Mouse (Mus musculus): Measurements from ENCODE around the gene Gm20716. TPM values are rescaled to one million over a fixed set of nuclear protein-coding genes. Genes with fewer than 3 reads are reported as not detected.

The Gm20716 gene
- polyA plus RNA-seq, 1 experiment = 20.7 TPM

DNA sequence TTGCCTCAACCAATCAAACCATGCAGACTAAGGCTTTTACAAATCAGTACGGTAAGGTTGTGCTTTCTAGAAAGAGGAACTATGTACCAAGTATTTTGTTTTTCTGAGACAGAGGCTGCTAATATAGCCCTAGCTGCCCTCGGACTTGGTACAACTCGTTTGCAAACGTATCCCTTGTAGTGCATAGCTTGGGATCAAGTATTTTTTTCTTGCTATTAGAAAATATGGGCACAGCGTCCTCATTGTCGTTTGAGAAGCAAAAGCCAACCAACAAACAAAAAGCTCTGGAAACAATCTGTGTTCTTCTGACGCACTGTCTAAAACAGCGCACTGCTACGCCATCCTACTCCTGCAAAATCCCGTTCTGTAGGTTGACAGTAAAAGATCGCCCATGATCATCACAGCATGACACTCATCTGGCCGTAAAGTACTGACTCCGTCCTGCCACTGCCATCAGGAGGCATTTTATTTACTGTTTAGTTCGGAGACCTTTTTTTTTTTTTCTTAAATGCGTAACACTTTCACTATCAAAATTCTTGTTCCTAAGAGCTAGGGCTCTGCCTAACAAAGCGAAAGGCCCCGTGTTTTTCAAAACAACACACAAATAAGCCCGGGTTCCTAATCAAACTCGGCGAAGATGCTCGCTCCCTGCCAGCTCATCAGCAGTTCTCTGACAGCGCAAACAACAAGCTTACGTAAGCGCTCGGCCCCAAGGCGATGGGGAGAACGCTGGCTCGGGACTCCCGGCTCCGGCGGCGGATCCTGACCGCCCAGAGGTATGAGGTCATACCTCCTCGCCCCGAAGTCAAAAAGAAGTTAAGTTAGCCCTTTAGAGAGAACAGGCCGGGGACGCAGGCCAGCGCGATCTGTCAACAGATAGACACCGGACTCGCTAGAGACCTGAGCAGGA is 793 bp downstream of the Gm20716 start:
- no peak for TF ChIP-seq POLR2A (IDR thresholded peaks at IDR 0.05; ENCODE audit: control insufficient read depth, low read depth, low read length)
- TF ChIP-seq CTCF (IDR thresholded peaks at IDR 0.05; ENCODE audit: control insufficient read depth, insufficient read depth, insufficient replicate concordance, low read depth, low read length) = no peak
- H3K4me1 ChIP-seq (ENCODE audit: control insufficient read depth, insufficient read depth, low read length) = peaks cover 8% of the 10 kb centered on the region
- H3K36me3 ChIP-seq (ENCODE audit: control insufficient read depth, insufficient read depth, low read length) = no peaks in the 10 kb centered on the region; the same call in 1 of the 2 replicates
- H3K27me3 ChIP-seq (ENCODE audit: control insufficient read depth, insufficient read depth, low read length) = no peaks in the 10 kb centered on the region
- peak overlapping the region; percentile 97 for H3K27ac ChIP-seq (ENCODE audit: control insufficient read depth, insufficient read depth, low read depth, low read length)
- H3K4me3 ChIP-seq (ENCODE audit: control insufficient read depth, low read depth, low read length) = peak overlapping the region; percentile 98

DNA sequence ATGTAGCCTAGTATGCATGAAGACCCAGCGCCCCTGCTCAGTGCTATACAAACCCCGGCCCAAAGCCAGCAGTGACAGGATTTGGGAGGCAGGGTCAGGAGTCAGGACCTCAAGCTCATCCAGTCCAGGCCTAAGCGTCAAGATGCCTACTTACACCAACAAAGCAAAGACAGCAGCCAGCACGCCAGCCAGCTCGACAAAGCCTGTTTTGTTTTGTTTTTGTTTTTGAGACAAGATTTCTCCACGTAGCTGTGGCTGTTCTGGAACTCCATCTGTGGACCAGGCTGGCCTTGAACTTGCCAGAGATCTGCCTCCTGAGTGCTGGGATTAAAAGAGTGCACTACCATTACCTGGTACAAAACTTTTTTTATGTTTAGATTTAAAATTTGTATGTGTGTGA is 6.8 kb downstream of the Gm20716 start:
- Histone ChIP-seq H3K4me3 (ENCODE audit: control insufficient read depth, low read depth, low read length) (no peak overlapping the region), H3K36me3 (ENCODE audit: control insufficient read depth, insufficient read depth, low read length) (no peaks in the 10 kb centered on the region; the same call in none of the 2 replicates), H3K27ac (ENCODE audit: control insufficient read depth, insufficient read depth, low read depth, low read length) (no peak overlapping the region), H3K4me1 (ENCODE audit: control insufficient read depth, insufficient read depth, low read length) (no peaks in the 10 kb centered on the region; the same call in 1 of the 2 replicates), H3K27me3 (ENCODE audit: control insufficient read depth, insufficient read depth, low read length) (no peaks in the 10 kb centered on the region)
- no peak for TF ChIP-seq POLR2A (IDR thresholded peaks at IDR 0.05; ENCODE audit: control insufficient read depth, low read depth, low read length)
- TF ChIP-seq CTCF (IDR thresholded peaks at IDR 0.05; ENCODE audit: control insufficient read depth, insufficient read depth, insufficient replicate concordance, low read depth, low read length) = no peak

DNA sequence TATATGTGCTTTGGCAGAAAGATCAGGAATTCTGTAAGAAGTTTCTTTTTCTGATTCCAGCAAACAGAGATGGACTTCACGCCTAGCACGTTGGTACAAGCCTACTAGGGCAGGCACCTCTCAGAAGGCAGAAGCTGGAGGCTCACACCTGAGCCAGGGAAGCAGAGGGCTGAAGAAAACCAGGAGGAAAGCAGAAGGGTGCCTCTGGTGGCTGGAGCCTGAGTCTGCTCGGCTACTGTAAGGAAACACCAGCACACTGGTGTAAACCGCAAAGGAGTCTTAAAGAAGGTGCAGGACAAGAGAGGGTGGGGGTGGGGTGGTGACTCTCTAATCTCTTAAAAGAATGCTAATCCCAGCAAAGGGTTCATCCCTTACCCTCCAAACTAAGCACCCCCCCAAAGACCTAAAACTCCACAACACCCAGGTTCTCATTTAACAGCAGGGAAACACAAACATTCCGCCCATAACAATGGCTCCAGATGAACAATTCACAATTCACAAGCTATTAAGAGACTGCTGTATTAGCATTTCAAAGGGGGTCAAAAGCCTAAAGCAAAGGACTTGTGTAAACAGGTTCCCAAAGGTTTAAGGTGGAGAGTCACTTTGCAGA is 16.3 kb downstream of the Gm20716 start:
- H3K4me3 ChIP-seq (ENCODE audit: control insufficient read depth, low read depth, low read length) = no peak overlapping the region
- no peaks in the 10 kb centered on the region for H3K4me1 ChIP-seq (ENCODE audit: control insufficient read depth, insufficient read depth, low read length)
- H3K27ac ChIP-seq (ENCODE audit: control insufficient read depth, insufficient read depth, low read depth, low read length) = no peak overlapping the region
- TF ChIP-seq POLR2A (IDR thresholded peaks at IDR 0.05; ENCODE audit: control insufficient read depth, low read depth, low read length) = no peak
- H3K36me3 ChIP-seq (ENCODE audit: control insufficient read depth, insufficient read depth, low read length) = peaks cover 4% of the 10 kb centered on the region
- H3K27me3 ChIP-seq (ENCODE audit: control insufficient read depth, insufficient read depth, low read length) = no peaks in the 10 kb centered on the region

DNA sequence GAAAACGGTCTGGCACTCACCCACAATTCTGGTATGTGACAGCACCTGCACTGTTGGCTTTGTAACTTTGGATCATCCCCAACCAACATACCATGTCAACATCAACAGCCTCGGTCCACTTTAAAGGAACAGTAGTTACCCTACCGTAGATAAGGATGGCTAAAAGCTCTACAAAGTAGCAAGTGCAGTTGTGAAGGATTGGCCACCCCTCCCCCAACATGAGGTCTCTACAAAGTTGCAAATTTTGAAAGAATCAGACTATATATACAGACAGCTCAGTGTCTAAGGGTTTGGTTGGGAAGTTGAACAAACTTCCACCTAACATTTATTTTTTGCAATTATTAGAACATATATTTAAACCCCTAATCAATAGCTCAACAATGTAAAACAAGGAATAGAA is 22.3 kb downstream of the Gm20716 start:
- H3K27me3 ChIP-seq (ENCODE audit: control insufficient read depth, insufficient read depth, low read length) = no peaks in the 10 kb centered on the region
- peaks cover 2% of the 10 kb centered on the region for H3K36me3 ChIP-seq (ENCODE audit: control insufficient read depth, insufficient read depth, low read length)
- peak overlapping the region; percentile 88 for H3K4me3 ChIP-seq (ENCODE audit: control insufficient read depth, low read depth, low read length)
- peaks cover 4% of the 10 kb centered on the region for H3K4me1 ChIP-seq (ENCODE audit: control insufficient read depth, insufficient read depth, low read length)
- H3K27ac ChIP-seq (ENCODE audit: control insufficient read depth, insufficient read depth, low read depth, low read length) = peak overlapping the region; percentile 91
- TF ChIP-seq CTCF (IDR thresholded peaks at IDR 0.05; ENCODE audit: control insufficient read depth, insufficient read depth, insufficient replicate concordance, low read depth, low read length) (no peak), POLR2A (IDR thresholded peaks at IDR 0.05; ENCODE audit: control insufficient read depth, low read depth, low read length) (no peak)

DNA sequence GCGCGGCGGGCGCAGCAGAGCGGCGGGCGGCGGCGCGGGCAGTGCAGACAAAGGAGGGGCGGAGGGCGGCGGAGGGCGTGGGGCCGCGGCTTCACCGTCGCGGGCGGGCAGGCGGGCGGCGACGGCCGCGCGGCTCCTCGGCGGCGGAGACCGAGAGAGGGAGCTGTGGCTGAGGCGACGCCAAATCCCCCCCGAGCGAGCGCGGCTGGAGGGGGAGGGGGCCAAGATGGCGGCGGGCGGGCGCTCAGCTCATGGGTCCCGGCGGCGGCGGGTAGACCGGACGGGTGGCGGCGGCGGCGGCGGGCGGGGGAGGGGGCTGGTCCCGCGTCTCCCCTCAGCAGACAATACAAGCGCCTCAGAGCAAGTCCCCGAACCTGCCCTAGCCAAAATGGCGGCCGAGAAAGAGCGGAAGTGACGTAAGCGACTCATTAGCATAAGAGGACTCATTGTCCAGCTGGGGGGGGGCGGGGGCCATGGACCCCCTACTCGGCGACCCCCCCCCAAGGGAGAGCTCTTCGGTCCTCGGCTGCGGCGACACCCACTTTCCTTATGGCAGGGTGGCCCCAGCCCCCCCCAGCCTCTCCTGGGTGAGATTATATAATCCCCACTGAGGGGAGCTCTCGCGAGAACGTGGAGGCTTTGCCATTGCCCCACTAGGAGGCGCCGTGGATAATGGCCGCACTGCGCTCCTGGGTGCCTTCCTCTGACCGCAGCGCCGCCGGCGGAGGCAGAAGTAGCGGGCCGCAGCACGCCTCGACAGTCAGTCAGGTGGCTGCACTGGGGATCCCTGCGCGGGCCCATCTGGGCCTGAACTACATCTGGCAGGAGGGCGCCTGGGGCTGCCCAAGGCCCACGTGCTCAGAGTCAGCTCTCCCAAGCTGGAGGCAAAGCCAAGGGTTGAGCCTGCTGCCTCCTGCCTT is 23.2 kb downstream of the Gm20716 start, which contains the start of gene Adnp:
Gene Adnp (minus strand): TSS at position 388 of the 920 bp plus-strand sequence.
- Histone ChIP-seq H3K27me3 (ENCODE audit: control insufficient read depth, insufficient read depth, low read length) (no peaks in the 10 kb centered on the region), H3K4me3 (ENCODE audit: control insufficient read depth, low read depth, low read length) (peak within 1 kb of the TSS; percentile 88), H3K4me1 (ENCODE audit: control insufficient read depth, insufficient read depth, low read length) (peaks cover 4% of the 10 kb centered on the region), H3K36me3 (ENCODE audit: control insufficient read depth, insufficient read depth, low read length) (peaks cover 2% of the 10 kb centered on the region), H3K27ac (ENCODE audit: control insufficient read depth, insufficient read depth, low read depth, low read length) (peak within 1 kb of the TSS; percentile 91)
- peak; percentile 81 for TF ChIP-seq POLR2A (IDR thresholded peaks at IDR 0.05; ENCODE audit: control insufficient read depth, low read depth, low read length)
- TF ChIP-seq CTCF (IDR thresholded peaks at IDR 0.05; ENCODE audit: control insufficient read depth, insufficient read depth, insufficient replicate concordance, low read depth, low read length) = peak; percentile 47; the same call in 1 of the 2 replicates

DNA sequence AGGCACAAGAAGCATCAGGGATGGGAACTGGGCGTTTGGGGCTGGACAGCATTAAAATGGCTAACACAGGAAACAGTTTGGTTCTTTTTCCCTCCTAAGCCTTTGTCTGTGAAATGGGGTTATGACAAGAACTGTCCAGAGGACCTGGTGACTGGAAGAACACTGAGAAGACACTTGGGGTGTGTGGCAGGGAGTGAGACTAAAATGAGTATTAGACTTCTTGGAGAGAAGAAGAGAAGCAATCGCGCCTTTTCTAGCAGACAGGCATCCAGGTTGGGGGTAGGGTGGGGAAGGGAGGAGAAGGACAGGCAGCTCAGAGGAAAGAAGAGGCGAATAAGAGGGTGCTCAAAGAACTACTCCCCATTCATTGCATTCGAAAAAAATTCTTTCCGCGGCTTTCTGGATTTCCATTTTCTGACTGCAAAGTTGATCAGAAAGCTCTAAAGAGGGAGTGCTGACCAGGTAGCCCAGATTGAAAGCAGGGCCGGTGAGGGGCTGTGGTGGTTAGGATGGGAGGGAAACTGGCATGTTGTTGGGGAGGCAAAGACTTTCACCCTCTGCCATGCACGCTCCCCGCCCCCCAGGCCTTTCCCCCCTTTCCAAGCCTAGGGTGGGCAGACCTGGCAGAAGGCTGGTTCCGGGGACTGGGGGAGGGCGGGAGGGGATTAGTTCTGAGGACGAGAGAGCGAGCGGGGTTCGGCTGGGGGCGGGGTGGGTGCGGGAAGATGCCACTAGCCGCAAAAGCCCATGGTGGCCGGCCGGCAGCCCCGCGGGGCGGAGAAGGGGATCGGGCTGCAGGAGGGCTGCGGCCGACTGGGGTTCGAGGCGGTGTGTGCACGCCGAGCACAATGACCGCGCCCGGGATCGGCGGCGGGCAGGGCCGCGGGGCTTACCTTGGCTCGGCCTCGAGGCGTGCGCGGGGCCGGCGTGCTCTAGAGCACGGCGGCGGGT is 24.2 kb downstream of the Gm20716 start:
- Histone ChIP-seq H3K27ac (ENCODE audit: control insufficient read depth, insufficient read depth, low read depth, low read length) (peak overlapping the region; percentile 91), H3K36me3 (ENCODE audit: control insufficient read depth, insufficient read depth, low read length) (no peaks in the 10 kb centered on the region; the same call in none of the 2 replicates), H3K4me1 (ENCODE audit: control insufficient read depth, insufficient read depth, low read length) (peaks cover 4% of the 10 kb centered on the region), H3K4me3 (ENCODE audit: control insufficient read depth, low read depth, low read length) (peak overlapping the region; percentile 88), H3K27me3 (ENCODE audit: control insufficient read depth, insufficient read depth, low read length) (no peaks in the 10 kb centered on the region)
- TF ChIP-seq POLR2A (IDR thresholded peaks at IDR 0.05; ENCODE audit: control insufficient read depth, low read depth, low read length) (no peak), CTCF (IDR thresholded peaks at IDR 0.05; ENCODE audit: control insufficient read depth, insufficient read depth, insufficient replicate concordance, low read depth, low read length) (no peak)

Measured in testis, adult 2 months (tissue).